Mouse (Mus musculus): ENCODE measurements at regions not wholly inside any gene's neighbourhood (a gene's known extent, or its start where the extent isn't known, plus 50 kb on each side); places are given as distances from the start of the nearest gene placed in this dataset.

- in situ Hi-C loops (cut with MboI, MseI), result no loop called here
Measured at GRCm38 (mm10) chr12:39073289-39074022, 294.3 kb downstream of the Etv1 start.

DNA sequence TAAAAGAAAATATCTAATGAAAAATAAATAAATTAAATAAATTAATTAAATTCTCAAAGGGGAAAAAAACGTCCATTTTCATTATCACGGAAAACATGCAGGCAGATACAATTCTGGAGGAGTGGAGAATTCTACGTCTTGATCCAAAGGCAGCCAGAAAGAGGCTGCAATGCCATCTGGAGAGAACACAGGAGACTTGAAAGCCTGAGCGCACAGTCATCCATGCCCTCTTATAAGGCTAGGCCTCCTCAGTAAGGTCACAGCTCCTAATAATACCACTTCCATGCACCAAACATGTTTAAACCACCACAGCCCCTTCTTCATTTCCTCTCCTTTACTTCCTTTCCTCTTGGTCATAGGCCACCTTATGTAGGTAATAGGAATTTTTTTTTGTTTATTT lies 307.1 kb downstream of the Etv1 start:
- in situ Hi-C loops (cut with MboI, MseI), result no loop called here

GRCm38 (mm10) chr12:39094638-39095230 lies 315.6 kb downstream of the Etv1 start:
- in situ Hi-C loops (cut with MboI, MseI), result no loop called here

- in situ Hi-C loops (cut with MboI, MseI), result no loop called here
Measured at GRCm38 (mm10) chr12:39123391-39124095, 344.4 kb downstream of the Etv1 start.

DNA sequence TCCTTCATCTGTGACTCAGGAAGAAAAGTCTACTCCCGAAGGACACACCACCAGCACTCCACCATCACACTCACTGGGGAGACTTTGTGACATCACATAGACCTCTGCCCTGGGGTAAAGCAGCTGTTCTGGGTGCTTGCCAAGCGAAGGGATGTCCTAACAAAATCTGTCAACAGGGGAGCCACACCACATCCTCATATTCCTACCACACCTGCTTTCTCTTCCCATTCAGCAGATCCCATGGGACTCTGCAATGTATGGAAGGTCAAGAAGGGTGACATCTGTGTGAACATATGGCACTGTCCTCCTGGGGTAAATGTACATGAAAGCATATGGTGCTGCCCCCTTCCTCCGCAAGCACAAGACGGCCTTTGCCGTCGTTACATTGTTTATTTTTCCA lies 375.5 kb downstream of the Etv1 start:
- in situ Hi-C loops (cut with MboI, MseI), result no loop called here

- in situ Hi-C loops (cut with MboI, MseI), result no loop called here
Measured at GRCm38 (mm10) chr12:39176958-39177357, 397.8 kb downstream of the Etv1 start.

DNA sequence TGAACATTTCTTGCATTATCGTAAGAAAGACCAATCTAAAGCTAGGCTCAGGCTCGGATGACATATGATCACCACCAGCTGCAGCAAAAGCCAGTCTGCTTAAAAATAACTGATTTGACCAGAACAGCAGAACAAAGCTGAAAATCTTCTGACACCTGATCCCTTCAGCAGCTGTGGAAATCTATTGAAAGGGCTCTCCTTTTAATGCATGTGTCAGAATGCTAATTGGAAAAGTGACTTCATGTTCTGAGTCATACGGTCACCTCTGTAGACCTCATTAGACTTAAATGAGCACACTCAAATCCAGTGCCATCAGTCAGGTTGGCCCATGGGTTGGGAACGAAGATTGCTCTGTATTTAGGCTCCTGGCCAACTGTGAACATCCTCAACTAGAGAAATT lies 444.9 kb downstream of the Etv1 start:
- in situ Hi-C loops (cut with MboI, MseI), result no loop called here

GRCm38 (mm10) chr12:39256605-39257004 lies 477.4 kb downstream of the Etv1 start:
- in situ Hi-C loops (cut with MboI, MseI), result no loop called here

- in situ Hi-C loops (cut with MboI, MseI), result no loop called here
Measured at GRCm38 (mm10) chr12:39257571-39257970, 478.4 kb downstream of the Etv1 start.

- in situ Hi-C loops (cut with MboI, MseI), result no loop called here
Measured at GRCm38 (mm10) chr12:39289676-39290075, 510.5 kb downstream of the Etv1 start.

DNA sequence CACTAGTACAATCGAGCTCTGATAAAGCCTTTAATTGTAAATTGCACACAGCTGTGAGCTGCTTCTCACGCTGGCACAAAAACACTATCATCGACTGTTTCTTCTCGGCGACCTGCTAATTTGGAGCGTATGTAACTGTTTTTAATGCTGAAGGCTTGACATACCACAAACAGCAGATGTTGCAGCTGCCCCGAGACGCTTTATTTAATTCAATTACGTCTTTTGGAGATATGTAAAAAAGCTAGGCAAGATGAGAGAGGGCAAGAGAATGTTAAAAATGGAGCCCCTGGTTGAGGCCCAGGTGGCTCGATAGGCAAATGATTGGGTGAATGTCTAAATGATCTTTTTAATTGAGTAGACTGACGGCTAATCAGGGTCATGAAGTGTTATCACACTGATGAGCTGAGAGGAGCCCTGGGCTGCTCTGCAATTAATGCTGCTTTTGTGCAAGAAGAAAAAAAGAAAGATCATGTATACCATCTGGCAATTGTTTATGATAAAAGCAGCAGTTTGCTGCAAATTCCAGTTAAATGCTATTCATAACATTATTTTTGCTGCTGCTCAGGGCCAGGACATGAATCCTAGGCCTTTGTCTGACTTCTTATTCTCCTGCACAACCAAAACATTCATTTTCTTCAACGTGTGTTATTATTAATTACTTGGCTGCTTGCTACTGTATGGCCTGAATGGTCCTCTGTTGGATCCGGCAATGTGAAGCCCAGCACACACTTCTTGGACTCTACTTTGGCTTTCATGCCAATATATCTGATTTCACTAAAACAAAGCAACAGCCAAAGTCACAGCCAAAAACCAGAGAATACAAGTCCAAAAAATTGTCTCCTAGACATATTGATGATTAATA lies 522.4 kb downstream of the Etv1 start:
- in situ Hi-C loops (cut with MboI, MseI), result no loop called here

DNA sequence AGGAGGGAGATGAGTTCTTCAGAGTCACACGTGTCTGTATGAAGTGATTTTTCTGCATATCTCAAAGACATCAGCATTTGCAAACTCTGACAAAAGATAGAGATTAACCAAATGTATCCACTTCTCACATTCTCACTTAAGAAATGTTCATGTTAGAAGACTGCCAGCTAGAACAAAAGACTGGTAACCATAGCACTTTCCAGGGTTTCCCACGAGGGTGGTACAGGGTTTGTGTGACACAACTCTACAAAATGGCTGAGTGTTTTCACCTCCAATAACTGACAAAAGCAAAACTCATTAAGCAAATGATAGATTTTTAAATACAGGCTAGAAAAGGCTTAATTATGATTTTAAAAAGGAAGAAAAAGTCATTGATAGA lies 523.0 kb downstream of the Etv1 start:
- in situ Hi-C loops (cut with MboI, MseI), result no loop called here

DNA sequence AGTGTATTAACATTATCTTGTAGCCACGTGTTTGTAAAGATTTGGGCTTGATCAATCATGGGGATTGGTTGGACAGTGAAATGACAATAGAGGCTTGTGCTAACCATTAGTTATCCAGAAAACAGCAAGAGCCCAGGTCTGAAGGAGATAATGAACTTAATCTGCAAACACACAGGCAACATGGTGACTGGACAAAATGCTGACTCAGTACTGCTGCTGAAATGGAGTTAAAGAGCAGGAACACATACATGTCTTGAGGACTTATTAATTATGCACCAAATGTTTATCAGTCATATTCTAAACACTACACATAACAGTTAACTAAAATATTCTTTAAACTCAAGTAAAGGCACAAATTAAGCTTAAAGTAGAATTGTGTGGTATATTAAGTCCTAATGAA lies 528.6 kb downstream of the Etv1 start:
- in situ Hi-C loops (cut with MboI, MseI), result no loop called here

DNA sequence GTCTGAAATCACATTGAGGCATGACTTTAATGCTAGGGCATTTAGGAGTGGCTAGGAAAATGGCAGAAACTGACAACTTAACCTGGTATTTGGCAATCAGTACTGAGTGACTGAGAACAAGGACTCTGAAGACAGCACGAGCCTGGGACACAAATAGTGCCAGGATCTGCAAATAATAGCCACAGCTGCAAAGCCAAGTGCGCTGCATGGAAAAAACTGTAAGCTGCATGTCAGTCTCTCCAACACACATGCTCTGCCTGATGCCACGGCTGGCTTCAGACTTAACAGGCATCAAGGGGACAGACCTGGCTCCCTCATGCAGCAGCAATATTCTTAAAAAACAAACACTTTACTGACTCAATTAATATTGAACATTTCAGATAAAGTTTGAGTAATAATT lies 530.7 kb downstream of the Etv1 start:
- in situ Hi-C loops (cut with MboI, MseI), result no loop called here

GRCm38 (mm10) chr12:39317229-39317628 lies 538.0 kb downstream of the Etv1 start:
- in situ Hi-C loops (cut with MboI, MseI), result no loop called here

- in situ Hi-C loops (cut with MboI, MseI), result no loop called here
Measured at GRCm38 (mm10) chr12:39321453-39321852, 542.3 kb downstream of the Etv1 start.

DNA sequence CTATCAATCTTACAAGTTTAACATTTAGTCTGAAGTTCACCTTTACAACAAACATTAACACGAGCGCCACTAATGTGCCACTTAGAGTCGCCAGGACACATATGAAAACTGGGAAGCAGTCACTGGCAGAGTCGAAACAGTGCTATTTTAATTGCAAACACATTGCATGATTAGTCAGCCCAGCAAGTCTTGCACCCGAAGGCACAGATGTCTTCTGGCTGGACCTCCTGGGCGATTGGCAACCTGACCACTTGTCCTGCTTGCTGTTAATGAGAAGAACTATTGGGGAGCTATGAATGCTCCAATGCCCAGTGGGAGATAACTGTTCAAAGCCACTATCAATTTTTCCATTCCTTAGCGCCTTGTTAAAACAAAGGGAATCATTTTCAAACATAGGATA lies 547.0 kb downstream of the Etv1 start:
- in situ Hi-C loops (cut with MboI, MseI), result no loop called here

DNA sequence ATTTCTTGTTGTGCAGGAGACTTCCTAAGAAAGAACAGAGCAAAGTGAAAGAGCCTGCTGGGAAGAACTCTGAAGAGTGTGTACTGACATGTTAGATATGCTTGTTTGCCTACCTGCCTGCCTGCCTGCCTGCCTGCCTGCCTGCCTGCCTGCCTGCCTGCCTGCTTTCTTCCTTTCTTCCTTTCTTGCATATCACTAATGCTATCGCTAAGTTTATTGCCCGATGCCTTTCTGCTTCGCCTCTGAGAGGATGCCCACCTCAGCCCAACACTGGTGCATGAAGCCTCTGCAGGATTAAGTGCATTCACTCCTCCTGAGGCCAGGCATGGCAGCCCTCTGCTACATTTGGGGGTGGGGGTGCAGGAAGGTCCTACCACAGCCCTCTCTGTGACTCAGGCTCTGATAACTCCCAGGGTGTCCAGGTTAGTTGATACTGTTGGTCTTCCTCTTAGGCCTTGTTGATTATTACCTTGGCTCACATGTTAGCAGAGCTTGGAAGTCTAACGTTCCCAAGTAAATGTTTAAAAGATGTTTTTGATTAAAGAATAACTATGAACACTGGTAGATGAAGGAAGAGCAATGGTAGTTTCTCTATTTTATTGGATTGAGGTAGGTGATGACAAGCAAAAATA lies 547.6 kb downstream of the Etv1 start:
- in situ Hi-C loops (cut with MboI, MseI), result no loop called here

- in situ Hi-C loops (cut with MboI, MseI), result no loop called here
Measured at GRCm38 (mm10) chr12:39328377-39328776, 549.2 kb downstream of the Etv1 start.

GRCm38 (mm10) chr12:39339101-39339538 lies 559.9 kb downstream of the Etv1 start:
- in situ Hi-C loops (cut with MboI, MseI), result no loop called here

DNA sequence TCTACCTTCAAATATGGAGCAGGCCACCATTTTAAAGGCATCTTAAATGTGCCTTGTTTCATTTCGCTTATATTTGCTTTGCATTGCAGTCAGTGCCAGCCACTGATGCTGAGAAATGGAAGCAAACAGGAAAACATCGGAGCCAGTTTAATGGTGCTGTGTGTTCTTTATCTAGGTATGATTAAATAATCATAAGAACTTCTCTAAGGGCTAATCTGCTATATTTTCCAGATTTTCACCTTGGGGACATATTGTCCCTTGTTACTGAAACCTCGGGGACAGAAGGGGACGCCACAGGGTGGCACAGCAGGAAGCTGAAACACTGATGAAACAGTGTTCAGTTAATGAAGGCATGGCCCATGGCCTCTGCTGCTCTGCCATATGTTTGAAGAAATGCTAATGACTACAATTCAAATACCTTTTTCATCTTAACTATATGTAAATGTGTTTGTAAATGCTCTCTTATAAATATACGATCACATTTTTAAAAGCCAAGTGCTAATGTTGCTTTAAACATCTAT lies 562.6 kb downstream of the Etv1 start:
- in situ Hi-C loops (cut with MboI, MseI), result no loop called here
